Mouse (Mus musculus): ENCODE data around the gene Ccdc71. TPM values are rescaled to one million over a fixed set of nuclear protein-coding genes. Genes with fewer than 3 reads are reported as not detected.

Gene Ccdc71
- polyA plus RNA-seq, 2 experiments, result 29.2 to 45.4 TPM

DNA sequence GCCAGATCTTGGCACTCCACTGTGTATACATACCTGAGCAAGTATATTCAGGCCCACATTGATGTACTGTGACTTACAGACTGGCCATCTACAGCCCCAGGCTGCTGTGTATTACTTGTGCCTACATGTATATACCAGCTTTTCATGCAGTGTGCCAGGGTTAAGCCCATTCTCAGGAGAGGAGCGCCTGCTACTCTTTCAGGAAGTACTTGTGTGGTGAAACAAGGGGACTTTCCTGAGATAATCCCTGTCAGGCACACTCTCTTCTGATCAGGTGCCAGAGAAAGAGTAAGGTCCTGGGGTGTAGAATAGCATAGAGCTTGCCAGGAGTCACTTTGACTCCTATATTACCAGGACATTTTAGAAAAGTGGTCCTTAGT, 398 bp upstream of the Ccdc71 start:
- DNase-seq (ENCODE audit: low spot score), result no peak
- Histone ChIP-seq H3K4me1 (ENCODE audit: control insufficient read depth, insufficient read depth, low read length) (peaks cover 7% of the 10 kb centered on the region), H3K27ac (replicated peaks; ENCODE audit: low read depth, low read length) (peak overlapping the region; percentile 80), H3K27me3 (ENCODE audit: control insufficient read depth, insufficient read depth, low read length) (no peaks in the 10 kb centered on the region), H3K36me3 (ENCODE audit: control insufficient read depth, insufficient read depth, low read length) (peaks cover 25% of the 10 kb centered on the region), H3K9ac (ENCODE audit: low read depth, low read length, severe bottlenecking) (no peak overlapping the region), H3K4me2 (replicated peaks; ENCODE audit: low read depth, low read length, severe bottlenecking) (peak overlapping the region; percentile 90), H3K4me3 (replicated peaks; ENCODE audit: low read length) (peak overlapping the region; percentile 92), H3K9me3 (ENCODE audit: control insufficient read depth, low read length) (no peaks in the 10 kb centered on the region)
- ATAC-seq (ENCODE audit: low FRiP score, low read depth), result no peak
- 91% methylated on average over 1 of the region's 1 CpGs for WGBS
- no peak for TF ChIP-seq POLR2A (IDR thresholded peaks at IDR 0.05; ENCODE audit: borderline replicate concordance, extremely low read depth, insufficient read depth, insufficient read length)

DNA sequence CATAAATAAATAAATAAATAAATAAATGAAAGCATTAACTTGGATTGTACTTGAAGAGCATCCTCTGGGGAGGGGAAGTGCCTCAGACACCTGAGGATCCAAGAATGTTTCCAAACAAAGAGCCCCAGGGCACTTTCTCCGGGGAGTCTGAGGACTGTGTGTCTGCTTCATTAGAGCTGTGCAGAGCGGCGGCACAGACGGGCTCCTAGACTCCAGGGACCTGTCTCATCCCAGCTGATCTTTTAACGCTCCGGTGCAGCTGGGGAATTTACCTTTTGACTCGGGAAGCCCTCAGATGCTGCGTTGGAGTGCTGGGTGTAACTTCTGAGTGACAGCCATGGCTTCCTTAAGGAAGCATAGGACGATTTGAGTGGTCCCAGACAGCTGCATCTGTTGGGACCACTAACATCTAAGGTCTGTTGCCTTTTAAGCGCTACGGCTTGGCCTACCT, 879 bp downstream of the Ccdc71 start, which contains the start of gene Klhdc8b:
Gene Klhdc8b, minus strand, starts transcription at position 401 of the 451 bp plus-strand sequence.
- H3K4me1 ChIP-seq (ENCODE audit: control insufficient read depth, insufficient read depth, low read length), result peaks cover 7% of the 10 kb centered on the region
- H3K27me3 ChIP-seq (ENCODE audit: control insufficient read depth, insufficient read depth, low read length), result no peaks in the 10 kb centered on the region
- peak within 1 kb of the TSS; percentile 90 for H3K4me2 ChIP-seq (replicated peaks; ENCODE audit: low read depth, low read length, severe bottlenecking)
- DNase-seq (ENCODE audit: low spot score) (no peak), ATAC-seq (ENCODE audit: low FRiP score, low read depth) (no peak)
- no peaks in the 10 kb centered on the region for H3K9me3 ChIP-seq (ENCODE audit: control insufficient read depth, low read length)
- H3K4me3 ChIP-seq (replicated peaks; ENCODE audit: low read length), result peak within 1 kb of the TSS; percentile 92
- no peak for TF ChIP-seq POLR2A (IDR thresholded peaks at IDR 0.05; ENCODE audit: borderline replicate concordance, extremely low read depth, insufficient read depth, insufficient read length)
- peak within 1 kb of the TSS; percentile 80 for H3K27ac ChIP-seq (replicated peaks; ENCODE audit: low read depth, low read length)
- WGBS, result 22% methylated on average over 11 of the region's 11 CpGs
- peak within 1 kb of the TSS; percentile 84 for H3K9ac ChIP-seq (ENCODE audit: low read depth, low read length, severe bottlenecking)
- peaks cover 38% of the 10 kb centered on the region for H3K36me3 ChIP-seq (ENCODE audit: control insufficient read depth, insufficient read depth, low read length)

DNA sequence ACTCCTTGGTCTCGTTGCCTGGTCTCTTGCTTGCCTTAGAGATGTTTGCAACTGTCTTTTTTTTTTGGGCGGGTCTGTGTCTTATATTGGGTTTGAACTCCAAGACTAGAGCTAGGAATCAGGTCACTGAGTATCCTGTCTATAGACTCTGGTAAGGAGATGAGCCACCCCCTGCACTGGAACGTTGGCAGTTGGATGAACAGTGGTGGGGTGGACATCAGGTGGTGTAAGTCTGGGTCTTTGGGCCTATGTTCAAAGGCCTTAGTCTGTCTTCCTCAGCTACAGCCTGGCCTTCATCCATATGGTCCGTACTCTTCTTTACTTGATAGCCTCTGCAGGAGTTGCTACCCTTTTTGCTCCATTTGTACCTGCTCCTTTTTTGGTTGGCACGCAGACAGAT, 1.3 kb downstream of the Ccdc71 start:
- peak overlapping the region; percentile 84 for H3K9ac ChIP-seq (ENCODE audit: low read depth, low read length, severe bottlenecking)

DNA sequence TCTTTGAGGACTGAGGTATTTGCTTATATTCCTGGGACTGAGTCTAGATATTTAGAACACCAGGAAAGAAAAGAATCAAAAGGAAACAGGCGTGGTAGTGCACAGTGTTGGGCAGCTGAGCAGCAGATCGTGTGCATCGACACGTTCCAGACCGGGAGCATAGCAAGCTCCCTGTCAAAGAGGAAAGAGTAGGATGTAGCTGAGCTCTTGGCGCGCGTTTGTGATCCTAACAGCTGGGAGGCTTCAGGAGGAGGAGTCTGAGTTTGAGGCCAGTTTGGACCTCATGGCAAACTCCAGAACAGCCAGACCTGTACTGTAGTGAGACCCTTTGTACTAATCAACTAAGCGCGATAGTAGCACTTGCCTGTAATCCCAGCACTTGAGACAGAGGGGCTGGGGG, 1.9 kb downstream of the Ccdc71 start:
- H3K9me3 ChIP-seq (ENCODE audit: control insufficient read depth, low read length), result no peaks in the 10 kb centered on the region
- DNase-seq (ENCODE audit: low spot score) (no peak), ATAC-seq (ENCODE audit: low FRiP score, low read depth) (no peak)
- TF ChIP-seq POLR2A (IDR thresholded peaks at IDR 0.05; ENCODE audit: borderline replicate concordance, extremely low read depth, insufficient read depth, insufficient read length), result no peak
- no peak overlapping the region for H3K4me2 ChIP-seq (replicated peaks; ENCODE audit: low read depth, low read length, severe bottlenecking)
- peaks cover 47% of the 10 kb centered on the region for H3K36me3 ChIP-seq (ENCODE audit: control insufficient read depth, insufficient read depth, low read length)
- no peaks in the 10 kb centered on the region for H3K27me3 ChIP-seq (ENCODE audit: control insufficient read depth, insufficient read depth, low read length)
- WGBS, result 93% methylated on average over 10 of the region's 10 CpGs
- H3K4me3 ChIP-seq (replicated peaks; ENCODE audit: low read length), result no peak overlapping the region
- H3K4me1 ChIP-seq (ENCODE audit: control insufficient read depth, insufficient read depth, low read length), result peaks cover 7% of the 10 kb centered on the region
- H3K9ac ChIP-seq (ENCODE audit: low read depth, low read length, severe bottlenecking), result no peak overlapping the region
- H3K27ac ChIP-seq (replicated peaks; ENCODE audit: low read depth, low read length), result no peak overlapping the region

More for the DNA sequence above, 1.3 kb downstream of the Ccdc71 start:
- Histone ChIP-seq H3K36me3 (ENCODE audit: control insufficient read depth, insufficient read depth, low read length) (peaks cover 42% of the 10 kb centered on the region), H3K4me1 (ENCODE audit: control insufficient read depth, insufficient read depth, low read length) (peaks cover 7% of the 10 kb centered on the region), H3K4me2 (replicated peaks; ENCODE audit: low read depth, low read length, severe bottlenecking) (peak overlapping the region; percentile 90), H3K9me3 (ENCODE audit: control insufficient read depth, low read length) (no peaks in the 10 kb centered on the region), H3K27ac (replicated peaks; ENCODE audit: low read depth, low read length) (no peak overlapping the region), H3K4me3 (replicated peaks; ENCODE audit: low read length) (peak overlapping the region; percentile 92), H3K27me3 (ENCODE audit: control insufficient read depth, insufficient read depth, low read length) (no peaks in the 10 kb centered on the region)
- no peak for ATAC-seq (ENCODE audit: low FRiP score, low read depth)
- WGBS, result 89% methylated on average over 5 of the region's 5 CpGs
- DNase-seq (ENCODE audit: low spot score), result no peak
- no peak for TF ChIP-seq POLR2A (IDR thresholded peaks at IDR 0.05; ENCODE audit: borderline replicate concordance, extremely low read depth, insufficient read depth, insufficient read length)

DNA sequence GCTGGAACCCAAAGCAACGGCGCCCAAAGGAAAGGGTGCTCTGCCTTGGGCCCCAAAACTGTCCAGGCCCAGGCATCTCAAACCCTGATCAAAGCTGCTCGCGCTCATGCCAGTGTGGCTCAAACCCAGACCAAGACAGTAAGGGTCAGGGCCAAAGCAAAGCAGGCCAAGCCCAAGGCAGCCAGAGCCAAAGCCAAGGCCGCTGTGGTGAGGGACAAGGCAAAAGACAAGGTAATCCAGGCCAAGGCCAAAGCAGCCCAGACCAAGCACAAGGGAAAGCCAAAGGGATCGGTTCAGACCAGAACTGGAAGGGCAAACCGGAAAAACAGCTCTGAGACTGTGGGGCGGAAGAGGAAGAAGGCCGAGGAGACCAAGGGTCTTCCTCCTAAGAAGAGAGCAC, 3.4 kb downstream of the Ccdc71 start:
- 92% methylated on average over 9 of the region's 9 CpGs for WGBS
- Histone ChIP-seq H3K4me2 (replicated peaks; ENCODE audit: low read depth, low read length, severe bottlenecking) (no peak overlapping the region), H3K9ac (ENCODE audit: low read depth, low read length, severe bottlenecking) (no peak overlapping the region), H3K36me3 (ENCODE audit: control insufficient read depth, insufficient read depth, low read length) (peaks cover 51% of the 10 kb centered on the region), H3K4me1 (ENCODE audit: control insufficient read depth, insufficient read depth, low read length) (peaks cover 7% of the 10 kb centered on the region), H3K27ac (replicated peaks; ENCODE audit: low read depth, low read length) (no peak overlapping the region), H3K4me3 (replicated peaks; ENCODE audit: low read length) (no peak overlapping the region), H3K9me3 (ENCODE audit: control insufficient read depth, low read length) (peaks cover 3% of the 10 kb centered on the region; the same call in 1 of the 2 replicates), H3K27me3 (ENCODE audit: control insufficient read depth, insufficient read depth, low read length) (no peaks in the 10 kb centered on the region)
- no peak for TF ChIP-seq POLR2A (IDR thresholded peaks at IDR 0.05; ENCODE audit: borderline replicate concordance, extremely low read depth, insufficient read depth, insufficient read length)
- no peak for ATAC-seq (ENCODE audit: low FRiP score, low read depth)
- DNase-seq (ENCODE audit: low spot score), result no peak
